Mouse (Mus musculus) lung, embryonic 14.5 days (tissue): ENCODE measurements around the gene Ahcyl2. TPM values are rescaled to one million over a fixed set of nuclear protein-coding genes. Genes with fewer than 3 reads are reported as not detected.

ENCODE experiments used
- ATAC-seq: fragments of 200-750 bp; cut with Nextera tagmentation; 2 replicates; pipeline ENCODE4 v1.8.0; 2017; ENCODE audit warnings: mild to moderate bottlenecking, moderate TSS enrichment, moderate library complexity; ENCODE audit not compliant: insufficient read depth
- DNase-seq: peaks from one replicate; pipeline ENCODE4 v3.0.0-alpha.2; 2015
- H3K27ac ChIP-seq: fragments of 300-500 bp; sonication (generic); 2 replicates; pipeline ENCODE4 v1.5.1; 2014; ENCODE audit warnings: low read depth, mild to moderate bottlenecking, moderate library complexity
- H3K27me3 ChIP-seq: fragments of 300-500 bp; sonication (generic); 2 replicates; pipeline ENCODE4 v1.6.1; 2014; ENCODE audit warnings: low read length, control low read depth; ENCODE audit not compliant: insufficient read depth
- H3K36me3 ChIP-seq: fragments of 300-500 bp; sonication (generic); 2 replicates; pipeline ENCODE4 v1.6.1; 2014; ENCODE audit warnings: control low read depth; ENCODE audit not compliant: insufficient read depth
- H3K4me1 ChIP-seq: fragments of 300-500 bp; sonication (generic); 2 replicates; pipeline ENCODE4 v1.6.1; 2014; ENCODE audit warnings: antibody characterized with exemption, control low read depth; ENCODE audit not compliant: insufficient read depth
- H3K4me2 ChIP-seq: fragments of 300-500 bp; sonication (generic); 2 replicates; pipeline ENCODE4 v1.6.1; 2014; ENCODE audit warnings: mild to moderate bottlenecking
- H3K4me3 ChIP-seq: fragments of 300-500 bp; sonication (generic); 2 replicates; pipeline ENCODE4 v1.5.1; 2014; ENCODE audit warnings: low read depth, low read length
- H3K9ac ChIP-seq: fragments of 300-500 bp; sonication (generic); 2 replicates; pipeline ENCODE4 v1.6.1; 2014
- H3K9me3 ChIP-seq: fragments of 300-500 bp; sonication (generic); 2 replicates; pipeline ENCODE4 v1.6.1; 2016; ENCODE audit warnings: low read depth, low read length, control low read depth
- CTCF ChIP-seq: IDR thresholded peaks from 2 replicates; pipeline ENCODE4 v1.5.1; 2016; ENCODE audit warnings: antibody characterized with exemption, low read depth
- WGBS: fragments of 180-500 bp; shearing (Covaris S2); extraction: QIAGEN DNeasy Blood & Tissue Kit; methylation state at CpG from one replicate; pipeline ENCODE4 v1.1.7; 2014; 5-methylcytosine and 5-hydroxymethylcytosine counted together
- polyA plus RNA-seq: library from polyadenylated mRNA; unstranded; fragments of >200 nt; fragmentation: Nextera tagmentation; extraction: Ambion mirVana; gene quantifications from 2 replicates; pipeline ENCODE4 v1.2.1, GENCODE M21; 2014

Ahcyl2 gene
- polyA plus RNA-seq, 1 experiment from 2014 or later: 12.4 TPM

- H3K36me3 ChIP-seq: no peaks in the 10 kb centered on the region
Measured at GRCm38 (mm10) chr6:29832356-29832755, 64.5 kb downstream of the Ahcyl2 start.

GRCm38 (mm10) chr6:29833117-29833516 is 65.3 kb downstream of the Ahcyl2 start:
- Histone ChIP-seq H3K36me3 (no peaks in the 10 kb centered on the region), H3K4me1 (no peaks in the 10 kb centered on the region), H3K9me3 (no peaks in the 10 kb centered on the region), H3K27ac (no peak overlapping the region), H3K4me2 (no peak overlapping the region), H3K4me3 (no peak overlapping the region), H3K27me3 (no peaks in the 10 kb centered on the region), H3K9ac (no peak overlapping the region)
- WGBS: 81% methylated on average over 4 of the region's 4 CpGs
- no peak for TF ChIP-seq CTCF
- no peak for DNase-seq
- no peak for ATAC-seq

More at GRCm38 (mm10) chr6:29832356-29832755, 64.5 kb downstream of the Ahcyl2 start:
- DNase-seq (no peak), ATAC-seq (no peak)
- no peak overlapping the region for H3K9ac ChIP-seq
- WGBS: 79% methylated on average over 4 of the region's 4 CpGs
- H3K27ac ChIP-seq: no peak overlapping the region
- no peaks in the 10 kb centered on the region for H3K27me3 ChIP-seq
- TF ChIP-seq CTCF: no peak
- no peak overlapping the region for H3K4me2 ChIP-seq
- no peaks in the 10 kb centered on the region for H3K9me3 ChIP-seq
- H3K4me1 ChIP-seq: no peaks in the 10 kb centered on the region
- no peak overlapping the region for H3K4me3 ChIP-seq

GRCm38 (mm10) chr6:29833568-29834255 is 65.9 kb downstream of the Ahcyl2 start:
- Histone ChIP-seq H3K36me3 (no peaks in the 10 kb centered on the region), H3K9me3 (no peaks in the 10 kb centered on the region), H3K27ac (no peak overlapping the region), H3K4me3 (no peak overlapping the region), H3K4me1 (no peaks in the 10 kb centered on the region), H3K27me3 (no peaks in the 10 kb centered on the region), H3K4me2 (no peak overlapping the region), H3K9ac (no peak overlapping the region)
- DNase-seq (peak; percentile 37), ATAC-seq (no peak)
- WGBS: 60% methylated on average over 4 of the region's 4 CpGs
- peak; percentile 57 for TF ChIP-seq CTCF

- ATAC-seq (no peak), DNase-seq (no peak)
- no peak for TF ChIP-seq CTCF
- H3K27me3 ChIP-seq: no peaks in the 10 kb centered on the region
- no peaks in the 10 kb centered on the region for H3K4me1 ChIP-seq
- H3K4me3 ChIP-seq: no peak overlapping the region
- 78% methylated on average over 3 of the region's 3 CpGs for WGBS
- no peaks in the 10 kb centered on the region for H3K9me3 ChIP-seq
- H3K36me3 ChIP-seq: no peaks in the 10 kb centered on the region
- H3K9ac ChIP-seq: no peak overlapping the region
- H3K27ac ChIP-seq: no peak overlapping the region
- H3K4me2 ChIP-seq: no peak overlapping the region
Measured at GRCm38 (mm10) chr6:29835543-29836177, 67.8 kb downstream of the Ahcyl2 start.

GRCm38 (mm10) chr6:29837579-29837978 is 69.8 kb downstream of the Ahcyl2 start:
- DNase-seq (no peak), ATAC-seq (no peak)
- no peak for TF ChIP-seq CTCF

GRCm38 (mm10) chr6:29838531-29838930 is 70.7 kb downstream of the Ahcyl2 start:
- no peaks in the 10 kb centered on the region for H3K9me3 ChIP-seq
- H3K4me2 ChIP-seq: no peak overlapping the region
- no peak for DNase-seq
- no peak overlapping the region for H3K4me3 ChIP-seq
- no peaks in the 10 kb centered on the region for H3K4me1 ChIP-seq
- ATAC-seq: no peak
- no peaks in the 10 kb centered on the region for H3K27me3 ChIP-seq
- no peak overlapping the region for H3K27ac ChIP-seq
- no peak overlapping the region for H3K9ac ChIP-seq
- no peaks in the 10 kb centered on the region for H3K36me3 ChIP-seq
- WGBS: 76% methylated on average over 3 of the region's 3 CpGs
- TF ChIP-seq CTCF: no peak

More at GRCm38 (mm10) chr6:29837579-29837978, 69.8 kb downstream of the Ahcyl2 start:
- no peak overlapping the region for H3K27ac ChIP-seq
- no peaks in the 10 kb centered on the region for H3K9me3 ChIP-seq
- no peaks in the 10 kb centered on the region for H3K36me3 ChIP-seq
- H3K4me3 ChIP-seq: no peak overlapping the region
- no peaks in the 10 kb centered on the region for H3K27me3 ChIP-seq
- H3K9ac ChIP-seq: no peak overlapping the region
- WGBS: 88% methylated on average over 2 of the region's 2 CpGs
- H3K4me2 ChIP-seq: no peak overlapping the region
- no peaks in the 10 kb centered on the region for H3K4me1 ChIP-seq

- Histone ChIP-seq H3K9ac (no peak overlapping the region), H3K27me3 (no peaks in the 10 kb centered on the region), H3K4me1 (no peaks in the 10 kb centered on the region), H3K36me3 (no peaks in the 10 kb centered on the region), H3K9me3 (no peaks in the 10 kb centered on the region), H3K4me3 (no peak overlapping the region), H3K27ac (no peak overlapping the region), H3K4me2 (no peak overlapping the region)
- TF ChIP-seq CTCF: no peak
- DNase-seq (no peak), ATAC-seq (no peak)
- WGBS: 95% methylated on average over 1 of the region's 1 CpGs
Measured at GRCm38 (mm10) chr6:29840008-29840407, 72.2 kb downstream of the Ahcyl2 start.
